Mouse (Mus musculus) olfactory bulb, adult 2 months (tissue): ENCODE measurements around the gene Sgta.

Source experiments
- CTCF ChIP-seq: fragments of 200-500 bp; IDR thresholded peaks from 2 replicates; pipeline ENCODE4 v1.5.1; 2012; ENCODE audit warnings: low read depth, mild to moderate bottlenecking, low read length, moderate library complexity; ENCODE audit not compliant: insufficient read depth
- POLR2A ChIP-seq: fragments of 200-500 bp; IDR thresholded peaks from 2 replicates; pipeline ENCODE4 v1.6.1; 2012; ENCODE audit warnings: mild to moderate bottlenecking, low read depth, low read length, moderate library complexity; ENCODE audit not compliant: insufficient read depth

GRCm38 (mm10) chr10:81007240-81007639 is 52.7 kb downstream of the Sgta start:
- TF ChIP-seq CTCF (no peak), POLR2A (no peak)
